Mouse (Mus musculus): ENCODE results near the gene Tmem135. TPM values are rescaled to one million over a fixed set of nuclear protein-coding genes. Genes with fewer than 3 reads are reported as not detected.

Tmem135 gene
- polyA plus RNA-seq, 1 experiment: 13.1 TPM

DNA sequence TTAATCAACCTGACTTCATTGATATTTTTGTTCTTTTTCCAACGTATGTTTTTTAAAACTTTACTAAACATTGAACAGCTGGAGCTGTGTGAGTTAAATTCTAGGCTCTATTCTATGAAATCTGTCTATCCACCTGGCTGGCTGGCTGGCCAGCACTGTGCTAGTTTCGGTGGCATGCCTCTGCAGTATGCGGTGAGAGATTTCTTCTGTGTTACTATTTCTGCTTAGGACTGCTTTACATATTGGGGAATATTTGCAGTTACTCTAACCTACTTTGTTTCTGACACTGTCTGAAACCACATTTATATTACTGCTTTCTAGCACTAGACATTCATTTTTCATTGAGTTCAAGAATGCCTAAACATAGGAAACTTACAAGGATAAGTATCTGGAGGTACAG, 150.2 kb downstream of the Tmem135 start:
- H3K4me2 ChIP-seq (ENCODE audit: low read depth): no peak overlapping the region
- TF ChIP-seq POLR2AphosphoS2 (IDR thresholded peaks at IDR 0.05; ENCODE audit: insufficient read length, low read depth) (no peak), SRF (IDR thresholded peaks at IDR 0.05; ENCODE audit: control insufficient read depth, insufficient read length, low read depth) (no peak), MYOD1 (IDR thresholded peaks at IDR 0.05; ENCODE audit: control insufficient read depth in 1 of 3, insufficient read length in 2 of 3, low read depth in 2 of 3) (no peak), E2F4 (IDR thresholded peaks at IDR 0.05; ENCODE audit: insufficient read depth) (no peak), TCF3 (IDR thresholded peaks at IDR 0.05; ENCODE audit: insufficient read length, low read depth) (no peak), MYOG (IDR thresholded peaks at IDR 0.05; ENCODE audit: control insufficient read depth in 1 of 3, insufficient read depth in 1 of 3, insufficient read length in 2 of 3, low read depth in 2 of 3) (no peak), POLR2A (IDR thresholded peaks at IDR 0.05; ENCODE audit: insufficient read length, low read depth) (no peak), CEBPB (IDR thresholded peaks at IDR 0.05; ENCODE audit: insufficient read depth, poor library complexity, severe bottlenecking) (no peak), MAX (IDR thresholded peaks at IDR 0.05; ENCODE audit: low read depth) (no peak), TCF12 (IDR thresholded peaks at IDR 0.05; ENCODE audit: insufficient read depth, poor library complexity, severe bottlenecking) (no peak), REST (IDR thresholded peaks at IDR 0.05; ENCODE audit: insufficient read depth, insufficient read length) (no peak)
- no peaks in the 10 kb centered on the region for H3K27me3 ChIP-seq (ENCODE audit: control insufficient read depth, insufficient read depth, insufficient read length)
- no peaks in the 10 kb centered on the region for H3K79me2 ChIP-seq (ENCODE audit: control insufficient read depth, insufficient read depth)
- no peak overlapping the region for H3K4me3 ChIP-seq
- H3ac ChIP-seq (ENCODE audit: control insufficient read depth, insufficient read length): no peak overlapping the region
- H3K36me3 ChIP-seq (ENCODE audit: control insufficient read depth, insufficient read depth): no peaks in the 10 kb centered on the region

DNA sequence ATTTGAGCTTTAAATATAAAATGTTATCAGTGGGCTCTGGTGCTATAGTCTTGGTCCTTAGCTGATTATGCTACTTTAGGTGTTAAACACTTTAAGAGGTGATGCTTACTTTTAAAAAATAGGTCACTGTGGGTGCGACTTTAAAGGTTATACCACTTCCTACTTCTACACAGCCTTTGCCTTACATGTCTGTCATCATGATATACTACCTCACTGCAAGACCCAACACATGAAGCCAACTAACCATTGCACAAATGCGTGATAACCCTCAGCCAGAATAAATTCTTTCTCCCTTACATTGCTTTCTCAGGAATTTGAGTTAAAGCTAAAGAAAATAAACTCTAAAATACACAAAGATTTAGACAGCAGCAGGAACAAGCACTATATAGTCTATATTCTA, 150.7 kb downstream of the Tmem135 start:
- no peak overlapping the region for H3ac ChIP-seq (ENCODE audit: control insufficient read depth, insufficient read length)
- TF ChIP-seq MAX (IDR thresholded peaks at IDR 0.05; ENCODE audit: low read depth) (no peak), TCF12 (IDR thresholded peaks at IDR 0.05; ENCODE audit: insufficient read depth, poor library complexity, severe bottlenecking) (no peak), POLR2A (IDR thresholded peaks at IDR 0.05; ENCODE audit: insufficient read length, low read depth) (no peak), TCF3 (IDR thresholded peaks at IDR 0.05; ENCODE audit: insufficient read length, low read depth) (no peak)
- H3K4me2 ChIP-seq (ENCODE audit: low read depth): no peak overlapping the region
- no peaks in the 10 kb centered on the region for H3K36me3 ChIP-seq (ENCODE audit: control insufficient read depth, insufficient read depth)
- H3K27me3 ChIP-seq (ENCODE audit: control insufficient read depth, insufficient read depth, insufficient read length): no peaks in the 10 kb centered on the region
- H3K79me2 ChIP-seq (ENCODE audit: control insufficient read depth, insufficient read depth): no peaks in the 10 kb centered on the region
- H3K4me3 ChIP-seq: no peak overlapping the region

DNA sequence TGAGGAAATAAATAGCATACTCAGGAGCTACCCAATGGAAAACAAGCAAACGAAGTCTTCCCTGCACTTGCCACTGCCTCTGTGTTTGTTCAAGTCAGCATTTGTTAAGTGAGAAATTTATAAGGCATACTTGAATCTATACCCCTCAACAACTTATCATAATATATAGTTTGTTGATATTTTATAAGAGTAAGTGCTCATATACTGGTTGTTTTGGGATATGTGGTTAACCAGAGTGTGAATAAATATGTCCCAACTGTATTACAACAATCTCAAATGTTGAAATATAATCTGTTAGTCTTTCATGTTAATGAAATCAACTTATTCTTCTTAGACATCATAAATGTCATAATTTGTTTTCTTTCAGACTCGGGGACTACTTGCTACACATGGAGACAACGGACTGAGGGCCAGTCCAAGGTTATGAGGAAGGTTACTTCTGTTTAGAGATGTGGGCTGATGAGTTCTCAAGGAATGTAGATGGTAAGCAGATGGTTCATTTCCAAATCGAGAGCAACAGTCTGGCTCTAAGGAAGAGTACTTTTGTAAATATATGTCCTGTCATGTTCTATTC, 152.1 kb downstream of the Tmem135 start:
- no peaks in the 10 kb centered on the region for H3K79me2 ChIP-seq (ENCODE audit: control insufficient read depth, insufficient read depth)
- H3K27me3 ChIP-seq (ENCODE audit: control insufficient read depth, insufficient read depth, insufficient read length): no peaks in the 10 kb centered on the region
- H3K4me2 ChIP-seq (ENCODE audit: low read depth): no peak overlapping the region
- TF ChIP-seq CEBPB (IDR thresholded peaks at IDR 0.05; ENCODE audit: insufficient read depth, poor library complexity, severe bottlenecking) (no peak), SRF (IDR thresholded peaks at IDR 0.05; ENCODE audit: control insufficient read depth, insufficient read length, low read depth) (no peak), REST (IDR thresholded peaks at IDR 0.05; ENCODE audit: insufficient read depth, insufficient read length) (no peak), E2F4 (IDR thresholded peaks at IDR 0.05; ENCODE audit: insufficient read depth) (no peak), USF1 (IDR thresholded peaks at IDR 0.05; ENCODE audit: low read depth) (no peak), TCF12 (IDR thresholded peaks at IDR 0.05; ENCODE audit: insufficient read depth, poor library complexity, severe bottlenecking) (no peak), MAX (IDR thresholded peaks at IDR 0.05; ENCODE audit: low read depth) (no peak), MYOG (IDR thresholded peaks at IDR 0.05; ENCODE audit: control insufficient read depth in 1 of 3, insufficient read depth in 1 of 3, insufficient read length in 2 of 3, low read depth in 2 of 3) (no peak)
- no peaks in the 10 kb centered on the region for H3K36me3 ChIP-seq (ENCODE audit: control insufficient read depth, insufficient read depth)
- H3K4me3 ChIP-seq: no peak overlapping the region
- no peak overlapping the region for H3ac ChIP-seq (ENCODE audit: control insufficient read depth, insufficient read length)

DNA sequence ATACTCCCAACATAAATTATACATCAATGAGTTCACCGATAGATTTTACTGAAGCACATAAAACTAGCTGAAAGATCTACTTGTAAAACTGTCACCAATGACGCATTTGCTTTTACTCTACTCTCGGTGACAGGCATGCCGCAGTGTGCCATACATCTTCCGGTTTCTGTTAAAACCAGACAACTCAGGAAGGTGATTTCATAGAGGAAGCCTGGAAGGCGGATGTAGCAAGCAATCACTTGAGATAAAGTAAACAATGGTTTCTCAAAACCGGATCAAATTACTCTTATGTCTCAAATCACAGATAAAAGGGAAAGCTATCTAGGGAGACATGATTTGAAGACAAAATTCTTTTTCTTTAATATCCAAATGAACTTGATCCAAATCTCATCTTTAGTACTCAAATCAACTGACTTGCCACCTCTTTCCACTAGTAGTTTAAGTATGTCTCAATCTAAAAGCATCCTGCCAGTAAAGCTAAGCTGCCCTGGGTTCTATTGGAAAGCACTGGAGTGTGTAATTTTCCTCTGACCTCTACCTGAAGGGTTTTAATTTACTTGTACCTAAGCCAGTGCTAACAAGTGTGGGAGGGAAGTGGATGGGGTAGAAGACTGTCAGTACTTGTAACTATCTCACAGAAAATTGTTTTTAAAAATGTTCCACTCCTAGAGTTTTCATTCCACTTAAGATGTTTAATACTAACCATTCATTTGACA, 155.7 kb downstream of the Tmem135 start:
- Histone ChIP-seq H3K27me3 (ENCODE audit: control insufficient read depth, insufficient read depth, insufficient read length) (no peaks in the 10 kb centered on the region), H3K4me3 (no peak overlapping the region), H3K36me3 (ENCODE audit: control insufficient read depth, insufficient read depth) (no peaks in the 10 kb centered on the region), H3K79me2 (ENCODE audit: control insufficient read depth, insufficient read depth) (no peaks in the 10 kb centered on the region), H3K4me2 (ENCODE audit: low read depth) (peak overlapping the region; percentile 44), H3ac (ENCODE audit: control insufficient read depth, insufficient read length) (no peak overlapping the region)
- TF ChIP-seq TCF3 (IDR thresholded peaks at IDR 0.05; ENCODE audit: insufficient read length, low read depth) (no peak), MYOD1 (IDR thresholded peaks at IDR 0.05; ENCODE audit: control insufficient read depth in 1 of 3, insufficient read length in 2 of 3, low read depth in 2 of 3) (no peak), REST (IDR thresholded peaks at IDR 0.05; ENCODE audit: insufficient read depth, insufficient read length) (no peak), POLR2AphosphoS2 (IDR thresholded peaks at IDR 0.05; ENCODE audit: insufficient read length, low read depth) (no peak), MAX (IDR thresholded peaks at IDR 0.05; ENCODE audit: low read depth) (no peak), USF1 (IDR thresholded peaks at IDR 0.05; ENCODE audit: low read depth) (no peak), SRF (IDR thresholded peaks at IDR 0.05; ENCODE audit: control insufficient read depth, insufficient read length, low read depth) (no peak), MYOG (IDR thresholded peaks at IDR 0.05; ENCODE audit: control insufficient read depth in 1 of 3, insufficient read depth in 1 of 3, insufficient read length in 2 of 3, low read depth in 2 of 3) (no peak), E2F4 (IDR thresholded peaks at IDR 0.05; ENCODE audit: insufficient read depth) (no peak), CEBPB (IDR thresholded peaks at IDR 0.05; ENCODE audit: insufficient read depth, poor library complexity, severe bottlenecking) (no peak), POLR2A (IDR thresholded peaks at IDR 0.05; ENCODE audit: insufficient read length, low read depth) (no peak), TCF12 (IDR thresholded peaks at IDR 0.05; ENCODE audit: insufficient read depth, poor library complexity, severe bottlenecking) (no peak)
